11 mouse cellular contexts compared by ENCODE assay signal in the genomic region with DNA sequence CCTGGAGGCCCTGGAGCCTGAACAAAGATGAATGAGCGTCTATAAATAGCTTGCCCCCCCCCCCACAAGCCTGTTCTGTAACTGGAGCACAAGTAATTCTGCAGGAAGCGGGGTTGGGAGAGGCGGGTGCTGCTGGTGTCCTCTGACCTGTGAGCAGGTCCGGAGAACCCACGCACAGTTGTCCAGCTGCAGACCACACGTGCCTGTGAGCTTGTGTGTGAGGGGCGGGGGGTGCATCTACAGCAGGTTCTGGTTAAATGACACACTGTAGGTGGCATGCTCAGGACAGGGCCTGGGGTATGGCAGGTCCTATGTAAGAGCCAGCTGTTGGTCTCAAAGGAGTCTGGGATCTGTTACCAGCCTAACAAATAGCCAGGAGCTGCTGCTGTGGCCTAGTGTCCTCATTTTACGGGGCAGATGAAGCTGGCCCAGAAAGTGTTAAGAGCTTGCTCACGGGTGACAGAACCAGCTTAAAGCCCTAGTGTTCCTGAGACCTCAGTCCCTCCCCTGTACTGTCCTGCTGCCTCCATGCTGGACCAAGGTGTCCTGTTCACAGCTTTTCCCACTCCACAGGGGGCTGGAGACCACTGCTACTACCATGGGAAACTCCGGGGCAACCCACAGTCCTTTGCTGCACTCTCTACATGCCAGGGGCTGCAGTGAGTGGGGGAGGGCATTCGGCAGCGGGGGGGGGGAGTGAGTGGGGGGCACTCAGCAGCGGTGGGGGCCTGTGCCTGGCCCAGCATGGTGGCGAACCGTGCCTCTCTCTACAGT. TPM values are rescaled to one million over a fixed set of nuclear protein-coding genes. Genes with fewer than 3 reads are reported as not detected.
DNase-seq lines count a peak whose midpoint lies in the region; ATAC-seq and TF ChIP-seq lines count a peak whose summit lies in the region.
"Had no signal": no experiment of that assay in that cellular context is flagged by ENCODE, and none has a peak within 500 bp of the region (broad histone marks: within the 10 kb centered on the region; RNA-seq: fewer than 3 reads in every experiment).

No protein-coding gene starts in this region.

- no peak for TF ChIP-seq EP300 in heart, adult 2 months (IDR thresholded peaks at IDR 0.05; ENCODE audit: insufficient read depth, low read depth, low read length)

- no peak for TF ChIP-seq POLR2A in heart, adult 2 months (IDR thresholded peaks at IDR 0.05; ENCODE audit: insufficient read depth, low read depth, low read length)

- H3K4me3 ChIP-seq in heart, embryonic 16.5 days (ENCODE audit: low read length) = no peak overlapping the region
- H3K4me3 ChIP-seq in heart, adult 2 months = no peak overlapping the region

- peaks cover 20% of the 10 kb centered on the region for H3K4me1 ChIP-seq in heart, embryonic 16.5 days (ENCODE audit: control insufficient read depth, insufficient read depth, low read length)
- H3K4me1 ChIP-seq in heart, adult 2 months (ENCODE audit: control insufficient read depth, insufficient read depth, low read length) = peaks cover 4% of the 10 kb centered on the region; the same call in 1 of the 2 replicates

- no peak for ATAC-seq in heart, embryonic 16.5 days (replicated peaks; ENCODE audit: extremely low read depth, insufficient read depth, low FRiP score)
- no peak for ATAC-seq in granulocyte monocyte progenitor cell, adult 5-6 weeks (replicated peaks; ENCODE audit: poor library complexity, severe bottlenecking)
- ATAC-seq in megakaryocyte-erythroid progenitor cell, adult 5-6 weeks (replicated peaks; ENCODE audit: low FRiP score, low TSS enrichment, poor library complexity, severe bottlenecking) = no peak

- no peaks in the 10 kb centered on the region for H3K9me3 ChIP-seq in heart, embryonic 16.5 days (replicated peaks; ENCODE audit: control insufficient read depth, low read length)
- H3K9me3 ChIP-seq: G1E had no signal

- intact Hi-C loops in heart, adult 2 months (cut with DNase I) = loop anchor here (5.0 kb wide), 1 partner anchor 221 kb away; no protein-coding TSS in a partner anchor

- WGBS in heart, embryonic 16.5 days = 31% methylated on average over 15 of the region's 15 CpGs
- WGBS in heart, adult 2 months = 29% methylated on average over 15 of the region's 15 CpGs

- peak overlapping the region; percentile 26; the same call in 1 of the 2 replicates for H3K9ac ChIP-seq in heart, embryonic 16.5 days (ENCODE audit: low read length)
- H3K9ac ChIP-seq in heart, adult 2 months (ENCODE audit: low read depth, low read length) = no peak overlapping the region
- H3K9ac ChIP-seq: liver, embryonic 14.5 days had no signal

- no peak for TF ChIP-seq CTCF in heart, adult 2 months (IDR thresholded peaks at IDR 0.05)

- H3K27ac ChIP-seq in heart, embryonic 16.5 days (ENCODE audit: low read length) = peak overlapping the region; percentile 32; the same call in 1 of the 2 replicates
- no peak overlapping the region for H3K27ac ChIP-seq in heart, adult 2 months
- H3K27ac ChIP-seq: liver, embryonic 14.5 days had no signal

- no peaks in the 10 kb centered on the region for H3K27me3 ChIP-seq in heart, embryonic 16.5 days (ENCODE audit: control insufficient read depth, insufficient read depth, low read length)
- no peaks in the 10 kb centered on the region for H3K27me3 ChIP-seq in heart, adult 2 months (ENCODE audit: control insufficient read depth, insufficient read depth, low read length)

- H3K79me2 ChIP-seq in heart, adult 2 months (replicated peaks; ENCODE audit: control insufficient read depth, insufficient read depth, low read length) = no peaks in the 10 kb centered on the region

- no peak for DNase-seq in heart, adult 2 months
- peak; percentile 41 for DNase-seq in testis, postnatal 10 days (ENCODE audit: low spot score)
- DNase-seq in testis, postnatal 14 days (ENCODE audit: low spot score) = no peak
- DNase-seq in forelimb bud, embryonic 11.5 days (ENCODE audit: low read depth, low spot score) = peak; percentile 36
- DNase-seq: adrenal gland, postnatal 36 days; gastrocnemius, postnatal 36 days had no signal

- 0 out of 2 replicates have a peak overlapping the region, but pooled peaks have one; percentile 1 for H3K4me2 ChIP-seq in heart, embryonic 16.5 days (ENCODE audit: low read depth, low read length)

- no peaks in the 10 kb centered on the region for H3K36me3 ChIP-seq in heart, embryonic 16.5 days (ENCODE audit: control insufficient read depth, insufficient read depth)
- H3K36me3 ChIP-seq in heart, adult 2 months (ENCODE audit: control insufficient read depth, insufficient read depth, low read length) = no peaks in the 10 kb centered on the region
- H3K36me3 ChIP-seq: G1E had no signal

RNA-seq across cellular contexts. Expression of a gene that starts 9.6 kb away (rescaled TPM):
- 5.2 and 5.3 TPM in 2 replicates for polyA plus RNA-seq in heart, embryonic 16.5 days (2015; fragmentation: Nextera tagmentation; extraction: Ambion mirVana)
- total RNA-seq in heart, adult 2 months (2021) = 1 to 10 TPM; 3.4 to 4.9 TPM
- polyA plus RNA-seq in heart, adult 2 months (2012; rRNA removed) = 10.1 and 12.5 TPM in 2 replicates
- total RNA-seq in granulocyte monocyte progenitor cell, adult 5-6 weeks (2014; fragmentation: Nextera tagmentation) = 9.4 TPM in 1 of 2 replicates, not detected in the other
- 0.17 TPM in 1 of 2 replicates, not detected in the other for total RNA-seq in granulocyte monocyte progenitor cell, adult 5-6 weeks (2017)
- total RNA-seq in megakaryocyte-erythroid progenitor cell, adult 5-6 weeks (2014; fragmentation: Nextera tagmentation) = 0.28 and 3.0 TPM in 2 replicates
- 0.14 and 0.15 TPM in 2 replicates for total RNA-seq in megakaryocyte-erythroid progenitor cell, adult 5-6 weeks (2017)
- polyA plus RNA-seq: G1E had no signal

RNA-seq across cellular contexts. Expression of a gene that starts 48.7 kb away (rescaled TPM):
- polyA plus RNA-seq in heart, embryonic 16.5 days (2015; fragmentation: Nextera tagmentation; extraction: Ambion mirVana) = 45.5 and 46.3 TPM in 2 replicates
- 10 to 100 TPM; 19.4 to 23.4 TPM for total RNA-seq in heart, adult 2 months (2021)
- polyA plus RNA-seq in heart, adult 2 months (2012; rRNA removed) = 12.9 and 26.4 TPM in 2 replicates
- total RNA-seq in granulocyte monocyte progenitor cell, adult 5-6 weeks (2014; fragmentation: Nextera tagmentation) = not detected in 2 replicates
- total RNA-seq in granulocyte monocyte progenitor cell, adult 5-6 weeks (2017) = not detected in 2 replicates
- total RNA-seq in megakaryocyte-erythroid progenitor cell, adult 5-6 weeks (2014; fragmentation: Nextera tagmentation) = not detected in 2 replicates
- not detected in 2 replicates for total RNA-seq in megakaryocyte-erythroid progenitor cell, adult 5-6 weeks (2017)
- polyA plus RNA-seq: G1E had no signal

Comparison
In these comparisons a context has a peak if more than half of its experiments do, and no peak if none do; other contexts are left out.
1. DNase-seq: peak in testis, postnatal 10 days (single experiment) and forelimb bud, embryonic 11.5 days (single experiment); none in heart, adult 2 months (0 of 2) and testis, postnatal 14 days (single experiment).
2. RNA of a gene that starts 48.7 kb away (total RNA-seq): 19.4 to 23.4 TPM in heart, adult 2 months; not detected in granulocyte monocyte progenitor cell, adult 5-6 weeks and not detected in megakaryocyte-erythroid progenitor cell, adult 5-6 weeks; every median in the first group is over 10 times any median in the second.